Mouse (Mus musculus) lung, adult 2 months (tissue): ENCODE results near the gene Txnrd1.

Experiments
- CTCF ChIP-seq: fragments of 200-500 bp; IDR thresholded peaks from 2 replicates; pipeline ENCODE4 v1.5.1; 2011; ENCODE audit warnings: mild to moderate bottlenecking, low read length, control low read depth; ENCODE audit not compliant: insufficient read depth
- POLR2A ChIP-seq: fragments of 200-500 bp; IDR thresholded peaks from 2 replicates; pipeline ENCODE4 v1.6.1; 2011; ENCODE audit warnings: low read depth, mild to moderate bottlenecking, control low read depth, low read length, borderline replicate concordance; ENCODE audit errors: extremely low read depth

DNA sequence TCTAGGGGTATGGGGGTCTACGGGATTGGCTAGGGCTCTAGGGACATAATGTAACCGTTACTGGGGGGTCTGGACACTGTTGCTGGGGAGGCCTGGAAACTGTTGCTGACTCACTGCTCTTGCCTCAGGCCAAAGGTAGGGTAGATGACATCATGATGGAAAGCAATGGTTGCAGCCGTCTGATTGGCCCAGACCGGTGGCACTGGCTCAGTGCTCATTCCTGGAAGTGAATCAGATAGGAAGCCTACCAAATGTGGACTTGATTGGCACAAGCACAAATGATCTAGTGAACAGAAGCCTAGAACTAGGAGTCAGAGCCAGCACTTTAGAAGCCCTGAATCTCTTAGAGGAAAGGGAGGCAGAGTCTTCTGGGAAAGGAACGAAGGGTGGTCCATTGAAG lies 43.2 kb upstream of the Txnrd1 start:
- TF ChIP-seq POLR2A (no peak), CTCF (no peak)
